Mouse (Mus musculus): Measurements from ENCODE around the gene Gm3646. TPM values are rescaled to one million over a fixed set of nuclear protein-coding genes. Genes with fewer than 3 reads are reported as not detected.

Gene Gm3646
- polyA plus RNA-seq, 1 experiment from 2014 or later: not detected

DNA sequence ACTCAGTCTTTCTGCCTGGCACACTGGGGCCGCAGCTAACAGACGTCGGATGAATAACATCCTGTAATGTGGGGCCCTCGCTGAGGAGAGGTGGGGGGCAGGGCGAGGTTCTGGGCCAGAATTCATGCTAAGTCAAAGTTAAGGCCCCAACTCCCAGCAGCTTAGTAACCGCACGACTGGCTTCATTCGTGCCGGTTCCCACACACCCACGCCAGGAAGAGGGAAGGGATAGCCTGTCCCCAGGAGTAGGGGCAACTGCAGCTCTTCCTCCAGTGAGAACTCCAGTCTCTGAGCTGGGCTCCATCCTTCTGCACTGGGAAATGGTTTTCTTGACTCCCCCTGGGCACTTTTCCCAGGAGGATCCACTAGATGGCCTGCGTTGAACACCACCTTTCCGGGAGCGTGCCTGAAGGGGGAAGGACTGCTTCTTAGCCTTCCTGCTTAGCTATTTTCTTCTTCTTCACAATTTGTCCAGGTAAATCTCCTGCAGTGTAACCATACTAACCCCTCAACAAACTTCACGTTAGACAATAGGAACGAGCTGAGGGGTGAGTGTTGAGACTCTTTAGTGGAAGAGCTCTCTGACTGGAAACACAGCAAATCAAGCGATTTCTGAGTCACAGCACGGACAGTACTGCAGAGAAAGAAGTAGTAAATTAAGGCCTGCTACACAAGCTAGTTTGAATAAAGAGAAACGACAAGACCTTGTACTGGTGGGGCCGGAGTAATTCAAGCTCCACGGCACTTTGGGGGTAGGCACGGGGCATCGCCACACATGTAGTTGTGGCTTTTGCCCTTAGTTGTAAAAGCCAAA is 43.7 kb downstream of the Gm3646 start:
- ChIA-PET CTCF (interaction anchor here (0.7 to 1.9 kb wide), 21 partner anchors 10 to 241 kb away, joined by 3 to 13 read pairs (median 3); no protein-coding TSS in a partner anchor), POLR2A (interaction anchor here (0.6 to 1.4 kb wide), 5 partner anchors 78 to 232 kb away, joined by 3 to 5 read pairs (median 4); no protein-coding TSS in a partner anchor)
- TF ChIP-seq CTCF (IDR thresholded peaks at IDR 0.05): peak; percentile 80
- peak; percentile 67 for DNase-seq (ENCODE audit: low read depth, low spot score)
- no peaks in the 10 kb centered on the region for H3K27me3 ChIP-seq
- peak; percentile 32 for ATAC-seq
- in situ Hi-C loops (cut with MboI; ENCODE audit: low pct_unique_long_range_greater_than_20kb): loop anchor here (10.0 to 25.0 kb wide), 3 partner anchors 203 to 626 kb away; no protein-coding TSS in a partner anchor

GRCm38 (mm10) chr1:39760181-39760715 is 44.9 kb downstream of the Gm3646 start:
- ChIA-PET CTCF (no interaction called here), POLR2A (no interaction called here)
- ATAC-seq (no peak), DNase-seq (ENCODE audit: low read depth, low spot score) (no peak)
- H3K27me3 ChIP-seq: no peaks in the 10 kb centered on the region
- no peak for TF ChIP-seq CTCF (IDR thresholded peaks at IDR 0.05)
- in situ Hi-C loops (cut with MboI; ENCODE audit: low pct_unique_long_range_greater_than_20kb): loop anchor here (10.0 to 25.0 kb wide), 3 partner anchors 205 to 627 kb away; no protein-coding TSS in a partner anchor

GRCm38 (mm10) chr1:39759231-39760175 is 45.6 kb downstream of the Gm3646 start:
- DNase-seq (ENCODE audit: low read depth, low spot score) (peak; percentile 61), ATAC-seq (peak; percentile 79)
- no peaks in the 10 kb centered on the region for H3K27me3 ChIP-seq
- no peak for TF ChIP-seq CTCF (IDR thresholded peaks at IDR 0.05)
- in situ Hi-C loops (cut with MboI; ENCODE audit: low pct_unique_long_range_greater_than_20kb): loop anchor here (10.0 to 25.0 kb wide), 3 partner anchors 205 to 628 kb away; no protein-coding TSS in a partner anchor
- ChIA-PET POLR2A (no interaction called here), CTCF (interaction anchor here (1.7 kb wide), 1 partner anchor 73 kb away, joined by 3 read pairs; no protein-coding TSS in a partner anchor)

DNA sequence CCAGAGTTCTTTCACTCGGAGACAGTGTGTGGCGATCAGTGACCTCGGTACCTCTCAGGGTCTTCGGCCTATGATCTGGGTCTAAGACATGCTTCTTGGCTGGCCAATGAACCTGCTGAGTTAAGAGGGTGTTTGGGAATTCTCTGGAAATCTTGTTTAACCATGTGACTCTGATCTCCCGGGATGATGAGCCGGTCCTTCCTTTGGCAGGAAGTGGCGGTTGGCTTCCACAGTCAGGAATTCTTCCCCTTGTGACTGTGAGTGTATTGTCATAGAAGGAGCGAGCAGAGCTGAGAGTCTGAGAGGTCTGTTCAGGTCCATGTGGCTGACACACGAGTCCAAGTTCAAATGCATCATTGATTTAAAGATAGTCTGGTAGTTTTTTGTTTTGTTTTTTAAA is 46.9 kb downstream of the Gm3646 start:
- CTCF ChIA-PET: interaction anchor here (1.0 to 1.7 kb wide), 3 partner anchors 72 to 189 kb away, joined by 3 read pairs; no protein-coding TSS in a partner anchor
- no peak for TF ChIP-seq CTCF (IDR thresholded peaks at IDR 0.05)
- POLR2A ChIA-PET: no interaction called here
- DNase-seq (ENCODE audit: low read depth, low spot score): no peak
- H3K27me3 ChIP-seq: no peaks in the 10 kb centered on the region
- ATAC-seq: no peak
- in situ Hi-C loops (cut with MboI; ENCODE audit: low pct_unique_long_range_greater_than_20kb): loop anchor here (25.0 kb wide), 2 partner anchors 504 to 629 kb away; no protein-coding TSS in a partner anchor

GRCm38 (mm10) chr1:39756952-39757351 is 48.2 kb downstream of the Gm3646 start:
- POLR2A ChIA-PET: no interaction called here
- no peaks in the 10 kb centered on the region for H3K27me3 ChIP-seq
- TF ChIP-seq CTCF (IDR thresholded peaks at IDR 0.05): no peak
- CTCF ChIA-PET: no interaction called here
- DNase-seq (ENCODE audit: low read depth, low spot score) (no peak), ATAC-seq (no peak)
- in situ Hi-C loops (cut with MboI; ENCODE audit: low pct_unique_long_range_greater_than_20kb): loop anchor here (25.0 kb wide), 2 partner anchors 505 to 630 kb away; no protein-coding TSS in a partner anchor

GRCm38 (mm10) chr1:39754224-39754957 is 50.7 kb downstream of the Gm3646 start:
- in situ Hi-C loops (cut with MboI; ENCODE audit: low pct_unique_long_range_greater_than_20kb): loop anchor here (5.0 to 25.0 kb wide), 3 partner anchors 57 to 633 kb away; no protein-coding TSS in a partner anchor
- H3K27me3 ChIP-seq: no peaks in the 10 kb centered on the region
- POLR2A ChIA-PET: no interaction called here
- ATAC-seq (no peak), DNase-seq (ENCODE audit: low read depth, low spot score) (no peak)
- no peak for TF ChIP-seq CTCF (IDR thresholded peaks at IDR 0.05)
- CTCF ChIA-PET: no interaction called here

Other genes starting within 250 kb of the Gm3646 start
- 77.9 TPM for gene Rnf149, start 227.9 kb downstream of the Gm3646 start, polyA plus RNA-seq (2021)
- gene Creg2, start 153.9 kb downstream of the Gm3646 start, polyA plus RNA-seq (2021): not detected
- not detected for gene Rfx8, start 84.3 kb downstream of the Gm3646 start, polyA plus RNA-seq (2021)
- gene Map4k4, start 95.6 kb upstream of the Gm3646 start, polyA plus RNA-seq (2021): 173 TPM